Mouse (Mus musculus) CH12.LX (cell line): ENCODE data around the gene Tns2. TPM values are rescaled to one million over a fixed set of nuclear protein-coding genes. Genes with fewer than 3 reads are reported as not detected.

Experiments
- DNase-seq: peaks from one replicate; pipeline ENCODE4 v3.0.0-alpha.2; 2013; ENCODE audit errors: extremely low read depth
- H3K27ac ChIP-seq: 2 replicates; pipeline ENCODE4 v1.5.1; 2012; ENCODE audit warnings: low read depth, mild to moderate bottlenecking, control low read depth, moderate library complexity; ENCODE audit not compliant: insufficient read depth
- H3K27me3 ChIP-seq: replicated peaks from 2 replicates; pipeline ENCODE3; 2012; ENCODE audit warnings: inconsistent platforms
- H3K36me3 ChIP-seq, 2 experiments: replicated peaks in 1 of 2; 2 replicates each; pipeline versions ENCODE3 to v1.6.1; 2012; ENCODE audit warnings: inconsistent platforms in 1 of 2, low read length in 1 of 2, mild to moderate bottlenecking in 1 of 2, mixed read lengths in 1 of 2, moderate library complexity in 1 of 2; ENCODE audit not compliant: control insufficient read depth in 1 of 2, insufficient read depth in 1 of 2
- H3K4me1 ChIP-seq, 2 experiments: 2 replicates each; pipeline ENCODE4 v1.6.1; 2012; ENCODE audit warnings: inconsistent platforms in 1 of 2, moderate library complexity in 1 of 2; ENCODE audit not compliant: insufficient read depth in 2 of 2, control insufficient read depth in 1 of 2
- H3K4me2 ChIP-seq: 2 replicates; pipeline ENCODE4 v1.6.1; 2012; ENCODE audit warnings: low read depth, mild to moderate bottlenecking, control low read depth; ENCODE audit not compliant: poor library complexity, insufficient read depth, severe bottlenecking
- H3K4me3 ChIP-seq, 3 experiments: fragments of 150-350 bp in 1 of 3; sonication (generic) in 1 of 3; replicated peaks in 1 of 3; 2 replicates each; pipeline versions ENCODE3 to v1.5.1; 2011 to 2012; ENCODE audit warnings: low read depth in 2 of 3, low read length in 2 of 3, mild to moderate bottlenecking in 2 of 3, moderate library complexity in 2 of 3, control low read depth in 1 of 3, improper control_type of control experiment in 1 of 3, inconsistent platforms in 1 of 3, mixed read lengths in 1 of 3; ENCODE audit not compliant: poor library complexity in 1 of 3
- H3K79me2 ChIP-seq: replicated peaks from 2 replicates; pipeline ENCODE4 v1.6.1; 2012; ENCODE audit warnings: mild to moderate bottlenecking, moderate library complexity; ENCODE audit not compliant: control insufficient read depth, poor library complexity, insufficient read depth, severe bottlenecking; ENCODE audit errors: extremely low read depth
- H3K9ac ChIP-seq: 2 replicates; pipeline ENCODE4 v1.6.1; 2012; ENCODE audit warnings: low read depth, mild to moderate bottlenecking, control low read depth, moderate library complexity; ENCODE audit not compliant: insufficient read depth
- H3K9me3 ChIP-seq: replicated peaks from 2 replicates; pipeline ENCODE3; 2012; ENCODE audit warnings: low read length, inconsistent platforms, mixed read lengths
- CHD2 ChIP-seq: IDR thresholded peaks from 2 replicates; pipeline ENCODE4 v1.6.1; 2011; ENCODE audit warnings: low read length, improper control_type of control experiment
- CTCF ChIP-seq, 2 experiments: IDR thresholded peaks in 1 of 2; conservative IDR thresholded peaks in 1 of 2; 2 replicates each; pipeline ENCODE4 v1.5.1; 2011 to 2012; ENCODE audit warnings: low read depth in 2 of 2, low read length in 2 of 2, improper control_type of control experiment in 1 of 2, inconsistent platforms in 1 of 2, mild to moderate bottlenecking in 1 of 2, moderate library complexity in 1 of 2
- IRF4 ChIP-seq: IDR thresholded peaks from 2 replicates; pipeline ENCODE4 v1.6.1; 2014; ENCODE audit warnings: low read depth, mild to moderate bottlenecking, inconsistent platforms, low read length, improper control_type of control experiment
- KAT2A ChIP-seq: IDR thresholded peaks from 2 replicates; pipeline ENCODE4 v1.6.1; 2012; ENCODE audit warnings: low read length, improper control_type of control experiment, inconsistent platforms; ENCODE audit not compliant: insufficient replicate concordance
- MXI1 ChIP-seq: IDR thresholded peaks from 2 replicates; pipeline ENCODE4 v1.6.1; 2011; ENCODE audit warnings: mild to moderate bottlenecking, low read depth, low read length, improper control_type of control experiment
- MYC ChIP-seq: IDR thresholded peaks from 2 replicates; pipeline ENCODE4 v1.6.1; 2011; ENCODE audit warnings: low read depth, mild to moderate bottlenecking, improper control_type of control experiment, low read length
- PAX5 ChIP-seq: IDR thresholded peaks from 2 replicates; pipeline ENCODE4 v1.6.1; 2012; ENCODE audit warnings: low read length, inconsistent platforms, mixed read lengths
- POLR2A ChIP-seq: IDR thresholded peaks from 2 replicates; pipeline ENCODE4 v1.6.1; 2011; ENCODE audit warnings: low read depth, mild to moderate bottlenecking, improper control_type of control experiment, low read length
- POLR2AphosphoS2 ChIP-seq: IDR thresholded peaks from 2 replicates; pipeline ENCODE4 v1.6.1; 2011; ENCODE audit warnings: low read depth, low read length, improper control_type of control experiment
- SMC3 ChIP-seq: IDR thresholded peaks from 2 replicates; pipeline ENCODE4 v1.6.1; 2011; ENCODE audit warnings: low read depth, low read length, improper control_type of control experiment
- TBP ChIP-seq: conservative IDR thresholded peaks from 2 replicates; pipeline ENCODE4 v1.6.1; 2011; ENCODE audit warnings: low read depth, low read length, improper control_type of control experiment
- USF1 ChIP-seq: IDR thresholded peaks from 2 replicates; pipeline ENCODE4 v1.6.1; 2014; ENCODE audit warnings: low read depth, mild to moderate bottlenecking, inconsistent platforms, low read length, improper control_type of control experiment
- ZKSCAN1 ChIP-seq: IDR thresholded peaks from 2 replicates; pipeline ENCODE4 v1.6.1; 2012; ENCODE audit warnings: low read depth, inconsistent platforms, low read length, improper control_type of control experiment, borderline replicate concordance
- ZNF384 ChIP-seq: IDR thresholded peaks from 2 replicates; pipeline ENCODE4 v1.6.1; 2012; ENCODE audit warnings: low read depth, low read length, improper control_type of control experiment, inconsistent platforms
- dilution Hi-C: fragments of 300-500 bp; cut with MboI; formaldehyde crosslinking; loops from 2 replicates; pipeline ENCODE4 v1.14.3; 2020; ENCODE audit warnings: low sequenced_read_pairs; ENCODE audit not compliant: extremely low pct_unique_long_range_greater_than_20kb, extremely low pct_ligation_motif_present
- in situ Hi-C: fragments of 300-500 bp; cut with MboI; formaldehyde crosslinking; loops from 3 replicates; pipeline ENCODE4 v1.14.3; 2019; ENCODE audit warnings: low sequenced_read_pairs, low pct_ligation_motif_present, low pct_unique_long_range_greater_than_20kb, mixed read lengths
- polyA plus RNA-seq: library from polyadenylated mRNA; unstranded; fragments of >175 nt; gene quantifications from 2 replicates; pipeline ENCODE4 v1.2.1, GENCODE M21; 2012; ENCODE audit warnings: low read depth; ENCODE audit not compliant: insufficient read length
- total RNA-seq, 2 experiments: library from RNA; depleted of rRNA; stranded (reverse); fragments of 300-350 nt in 1 of 2; fragments of >200 nt in 1 of 2; gene quantifications; 2 replicates each; pipeline ENCODE4 v1.2.3; 2012 to 2014

Gene Tns2
- total and polyA plus RNA-seq, 3 experiments: 0.13 to 0.34 TPM; not detected in 1

DNA sequence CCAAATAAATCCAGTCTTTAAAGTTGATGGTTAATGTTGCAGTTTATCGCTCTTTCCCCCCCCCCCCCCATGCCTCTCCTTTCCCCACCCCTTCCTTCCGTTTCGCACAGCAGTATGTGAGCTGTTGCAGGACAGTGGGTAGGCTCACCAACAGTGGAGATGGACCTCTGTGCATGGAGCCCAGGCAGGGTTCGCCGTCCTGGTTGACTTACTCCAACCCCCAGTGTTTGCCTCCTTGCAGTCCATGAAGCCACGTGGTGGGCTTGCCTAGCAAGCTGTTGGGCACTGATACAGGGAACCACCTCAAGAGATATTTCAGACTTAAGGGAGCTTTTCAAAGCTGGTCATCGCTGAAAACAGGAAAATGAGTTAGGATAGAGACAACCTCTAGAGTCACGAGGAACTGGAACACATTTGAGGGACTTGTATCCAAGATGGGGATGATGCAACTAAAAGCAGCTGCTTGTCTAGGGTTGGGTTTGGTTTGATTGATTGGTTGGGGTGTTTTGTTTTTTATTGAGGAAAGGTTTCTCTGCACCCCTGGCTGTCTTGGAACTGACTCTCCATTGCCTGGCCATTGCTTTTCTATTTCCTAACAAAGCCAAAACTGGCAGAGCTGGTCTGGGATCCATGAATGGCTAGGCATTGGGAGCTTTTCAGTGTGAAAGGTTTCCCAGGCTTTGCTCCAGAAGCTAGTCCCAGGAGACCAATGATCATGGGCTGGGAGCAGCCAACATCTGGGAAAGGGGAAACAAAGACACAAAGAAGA, 2.9 kb upstream of the Tns2 start:
- H3K79me2 ChIP-seq: peaks cover 4% of the 10 kb centered on the region
- in situ Hi-C loops (no loop called here), dilution Hi-C loops (no loop called here)
- DNase-seq: no peak
- H3K27ac ChIP-seq: no peak overlapping the region
- H3K27me3 ChIP-seq: peaks cover 29% of the 10 kb centered on the region
- H3K4me1 ChIP-seq: peaks cover 7 to 53% of the 10 kb centered on the region in 2 experiments
- H3K9ac ChIP-seq: no peak overlapping the region
- H3K4me2 ChIP-seq: no peak overlapping the region
- H3K36me3 ChIP-seq: peaks cover 49 to 65% of the 10 kb centered on the region in 2 experiments
- no peaks in the 10 kb centered on the region for H3K9me3 ChIP-seq
- no peak overlapping the region for H3K4me3 ChIP-seq
- TF ChIP-seq POLR2A: 0 out of 2 replicates have a peak, but pooled peaks have one; percentile 13
- TF ChIP-seq MYC: no peak
- TF ChIP-seq CHD2: peak; percentile 12; the same call in 1 of the 2 replicates

DNA sequence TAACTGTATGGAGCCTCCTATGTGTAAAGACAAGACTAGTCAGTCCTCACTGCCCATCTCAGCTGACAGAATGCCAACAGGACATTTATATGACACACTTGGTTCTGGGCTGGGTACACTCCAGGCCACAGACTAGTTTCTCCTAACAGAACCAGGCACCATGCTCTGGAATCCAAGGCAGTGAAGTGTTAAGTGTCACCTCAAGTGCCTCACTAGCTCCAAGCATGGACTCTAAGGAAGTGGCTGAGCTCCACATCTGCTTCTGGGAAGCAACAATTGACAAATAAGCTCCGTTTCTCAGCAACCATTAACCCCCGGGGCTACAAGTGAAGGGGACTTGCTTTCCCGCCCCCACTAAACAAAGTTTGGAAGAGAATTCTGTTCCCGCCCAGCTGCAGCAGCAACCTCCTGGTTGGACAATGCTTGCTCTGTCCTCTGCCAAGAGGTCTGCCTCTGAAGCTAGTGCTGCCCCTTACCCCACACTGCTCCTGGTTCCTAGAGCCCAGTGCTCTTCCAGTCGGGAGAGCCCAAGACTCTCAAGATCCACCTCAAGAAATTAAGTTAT, 2.1 kb upstream of the Tns2 start:
- H3K4me1 ChIP-seq: peaks cover 7 to 47% of the 10 kb centered on the region in 2 experiments
- dilution Hi-C loops (no loop called here), in situ Hi-C loops (no loop called here)
- no peak overlapping the region for H3K4me3 ChIP-seq
- H3K27me3 ChIP-seq: peaks cover 36% of the 10 kb centered on the region
- no peak overlapping the region for H3K27ac ChIP-seq
- no peak overlapping the region for H3K4me2 ChIP-seq
- H3K36me3 ChIP-seq: peaks cover 42 to 58% of the 10 kb centered on the region in 2 experiments
- TF ChIP-seq TBP: no peak
- TF ChIP-seq MXI1: no peak
- no peak for TF ChIP-seq SMC3
- TF ChIP-seq POLR2AphosphoS2: peak; percentile 94
- TF ChIP-seq ZNF384: no peak
- TF ChIP-seq POLR2A: 0 out of 2 replicates have a peak, but pooled peaks have one; percentile 11
- H3K79me2 ChIP-seq: peaks cover 3% of the 10 kb centered on the region; the same call in 1 of the 2 replicates
- DNase-seq: no peak
- no peaks in the 10 kb centered on the region for H3K9me3 ChIP-seq
- H3K9ac ChIP-seq: no peak overlapping the region

GRCm38 (mm10) chr15:102099260-102099659, 953 bp upstream of the Tns2 start:
- H3K27me3 ChIP-seq: peaks cover 48% of the 10 kb centered on the region
- in situ Hi-C loops: no loop called here
- H3K27ac ChIP-seq: no peak overlapping the region
- DNase-seq: no peak
- H3K9ac ChIP-seq: no peak overlapping the region
- dilution Hi-C loops: no loop called here
- no peaks in the 10 kb centered on the region for H3K9me3 ChIP-seq
- no peak overlapping the region for H3K4me3 ChIP-seq
- H3K4me2 ChIP-seq: no peak overlapping the region
- H3K79me2 ChIP-seq: no peaks in the 10 kb centered on the region
- peaks cover 30 to 46% of the 10 kb centered on the region in 2 experiments for H3K36me3 ChIP-seq
- H3K4me1 ChIP-seq: peaks cover 7 to 39% of the 10 kb centered on the region in 2 experiments
- TF ChIP-seq ZKSCAN1 (no peak), PAX5 (no peak), USF1 (no peak), KAT2A (no peak), CTCF (conservative IDR thresholded peaks at IDR 0.05 in 1 of 2, IDR thresholded peaks at IDR 0.05 in 1 of 2; ENCODE audit: low read depth in 2 of 2, low read length in 2 of 2) (no peak), IRF4 (no peak)
